Mouse (Mus musculus) 3T3-L1 (cell line): ENCODE results near the gene Hbb-bs.
A peak's percentile ranks its signal among the peaks of the same experiment; 100 is the strongest.
"Not testable (repeated sequence)": the region's sequence is repeated elsewhere in the genome, so short reads cannot be mapped to it uniquely, and the experiment has no call there.

Source experiments
- DNase-seq: peaks from one replicate; pipeline ENCODE4 v3.0.0-alpha.2; 2015; ENCODE audit warnings: low read depth, low spot score

The Hbb-bs gene

DNA sequence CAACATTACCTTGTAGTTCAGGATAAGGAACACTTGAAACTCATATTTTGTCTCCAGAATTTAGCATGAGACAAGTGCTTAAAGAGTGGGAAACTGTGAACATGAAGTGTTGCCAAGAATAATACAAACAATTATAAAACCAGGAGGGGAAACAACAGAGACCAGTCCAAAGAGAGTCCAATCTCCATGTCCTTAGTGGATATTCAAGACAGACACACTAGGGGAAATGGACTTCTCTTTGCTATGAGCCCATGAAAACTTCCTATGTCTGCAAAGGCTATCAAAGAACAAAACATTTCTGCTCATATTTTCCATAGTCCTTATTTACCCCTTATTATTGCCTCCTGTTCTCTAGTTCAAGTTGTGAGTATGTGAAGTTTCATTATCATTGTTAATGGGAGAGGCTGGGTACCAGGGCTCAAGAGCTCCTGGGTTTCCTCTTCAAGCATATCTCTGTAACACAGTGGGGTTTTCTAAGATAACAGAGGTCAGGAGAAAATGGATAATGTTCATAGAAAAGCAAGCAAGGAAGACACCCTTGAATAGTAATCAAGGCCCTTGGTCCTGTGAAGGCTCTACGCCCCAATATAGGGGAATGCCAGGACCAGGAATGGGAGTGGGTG, 16.6 kb downstream of the Hbb-bs start:
- DNase-seq = no peak

DNA sequence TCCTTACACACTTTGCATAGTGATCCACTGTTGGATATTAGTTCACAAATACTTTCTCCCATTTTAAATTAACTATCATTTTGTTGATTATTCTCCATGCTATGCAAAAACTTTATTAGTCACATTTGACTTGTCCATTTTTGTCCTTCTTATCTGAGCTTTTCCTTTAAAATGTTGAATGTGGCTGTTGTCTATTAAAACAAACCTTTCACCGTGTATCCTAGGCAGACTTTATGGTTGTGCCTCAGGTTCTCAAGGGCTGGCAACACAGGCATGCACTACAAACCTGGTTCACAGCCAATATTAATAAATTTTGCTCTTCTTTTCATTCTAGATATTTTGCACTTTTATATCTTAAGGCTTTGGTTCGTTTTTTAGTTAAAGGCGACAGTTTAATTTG, 17.1 kb downstream of the Hbb-bs start:
- no peak for DNase-seq

DNA sequence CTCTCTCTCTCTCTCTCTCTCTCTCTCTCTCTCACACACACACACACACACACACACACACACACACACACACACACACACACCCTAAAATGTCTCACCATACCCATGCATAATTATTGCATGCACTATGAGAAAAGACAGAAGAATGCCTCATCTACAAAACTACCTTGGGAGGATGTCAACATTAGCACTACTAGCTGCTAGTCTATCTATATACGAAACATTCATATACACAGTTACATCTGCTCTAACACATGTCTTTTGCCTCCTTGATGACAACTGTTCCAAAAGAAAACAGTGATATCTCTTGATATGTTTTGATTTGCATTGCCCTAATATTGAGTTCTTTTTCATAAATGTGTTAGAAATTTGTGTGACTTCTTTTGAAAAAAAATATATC, 17.6 kb downstream of the Hbb-bs start:
- DNase-seq = no peak

DNA sequence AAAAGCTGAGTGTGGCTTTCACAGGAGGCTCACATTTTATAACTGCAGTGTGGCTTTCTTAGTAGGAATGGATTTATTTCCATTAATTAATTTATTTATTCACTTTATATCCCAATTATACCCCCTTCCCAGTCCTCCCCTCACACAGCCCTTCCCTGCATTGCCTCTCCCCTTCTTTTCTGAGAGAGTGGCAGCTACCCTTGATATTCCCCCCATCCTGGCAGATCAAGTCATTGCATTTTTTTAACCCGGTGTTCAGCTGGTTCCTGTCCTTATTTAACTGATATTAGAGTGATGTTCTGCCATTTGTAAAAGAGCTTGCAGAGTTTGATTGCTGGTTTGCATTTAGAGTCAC, 18.1 kb downstream of the Hbb-bs start:
- DNase-seq = no peak

DNA sequence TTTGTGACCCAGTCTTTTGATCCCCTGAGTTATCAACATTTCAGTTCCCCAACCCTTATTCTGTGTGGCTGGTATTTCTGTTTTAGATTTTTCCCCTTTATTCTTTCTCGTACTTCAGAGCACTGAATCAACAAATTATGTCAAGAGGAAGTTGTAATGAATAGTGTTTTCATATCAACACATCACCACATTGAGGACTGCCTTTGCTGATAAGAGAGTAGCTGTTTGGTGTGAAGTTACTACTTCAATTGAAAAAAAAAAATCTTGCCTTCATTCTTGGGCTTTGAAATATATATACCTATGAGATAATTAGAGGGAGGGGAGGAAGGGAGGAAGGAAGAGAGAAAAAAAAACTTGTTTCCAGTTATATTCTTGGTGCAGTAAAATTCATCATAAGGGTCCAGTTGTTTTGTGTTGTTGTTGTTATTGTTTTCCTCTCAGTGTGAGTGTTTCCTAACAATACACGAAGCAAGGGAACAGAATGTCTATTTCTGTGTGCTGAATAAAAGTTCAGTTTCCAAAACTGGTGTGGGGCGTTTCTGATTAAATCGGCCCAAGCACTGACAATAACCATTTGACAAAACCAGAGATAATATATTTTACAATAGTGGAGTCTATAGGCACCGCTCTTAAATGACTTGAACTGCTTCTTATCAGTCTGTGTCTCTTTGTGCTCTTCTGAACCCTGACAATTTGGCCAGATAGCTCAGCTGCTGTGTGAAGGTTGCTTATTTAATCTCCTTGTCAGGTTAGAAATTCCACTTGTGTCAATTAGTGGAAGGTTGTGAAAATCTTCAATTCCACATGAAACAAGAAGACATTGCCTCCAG, 18.7 kb downstream of the Hbb-bs start:
- no peak for DNase-seq

DNA sequence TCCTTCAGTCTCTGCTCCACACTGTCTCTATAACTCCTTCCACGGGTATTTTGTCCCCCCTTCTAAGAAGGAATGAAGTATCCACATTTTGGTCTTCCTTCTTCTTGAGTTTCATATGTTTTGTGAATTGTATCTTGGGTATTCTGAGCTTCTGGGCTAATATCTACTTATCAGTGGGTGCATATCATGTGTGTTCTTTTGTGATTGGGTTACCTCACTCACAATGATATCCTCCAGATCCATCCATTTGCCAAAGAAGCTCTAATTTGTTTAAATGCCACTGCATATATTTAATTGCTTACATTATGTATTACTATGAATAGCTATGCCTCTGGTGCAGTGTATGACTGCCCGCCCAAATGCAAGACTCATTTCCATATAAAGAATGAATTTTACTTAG, 19.8 kb downstream of the Hbb-bs start:
- DNase-seq = not testable (repeated sequence)

DNA sequence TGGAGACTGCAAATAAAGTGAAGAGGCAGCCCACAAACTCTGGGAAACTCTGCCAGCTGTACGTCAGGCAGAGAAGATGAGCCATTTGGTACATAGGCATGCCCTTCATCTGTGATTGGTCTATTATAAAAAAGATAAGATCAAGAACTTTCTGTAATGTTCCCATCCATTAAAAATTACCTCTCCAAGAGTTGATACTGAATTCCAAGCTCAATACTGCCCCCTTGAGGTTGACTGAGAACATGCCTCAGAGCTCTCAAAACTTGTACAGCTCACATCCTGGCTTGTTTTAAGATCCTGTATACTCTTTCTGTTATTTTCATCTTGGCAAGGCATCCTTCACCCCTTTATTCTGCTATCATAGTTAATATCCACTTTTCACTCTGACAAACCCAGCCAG, 21.0 kb downstream of the Hbb-bs start:
- peak; percentile 35 for DNase-seq

DNA sequence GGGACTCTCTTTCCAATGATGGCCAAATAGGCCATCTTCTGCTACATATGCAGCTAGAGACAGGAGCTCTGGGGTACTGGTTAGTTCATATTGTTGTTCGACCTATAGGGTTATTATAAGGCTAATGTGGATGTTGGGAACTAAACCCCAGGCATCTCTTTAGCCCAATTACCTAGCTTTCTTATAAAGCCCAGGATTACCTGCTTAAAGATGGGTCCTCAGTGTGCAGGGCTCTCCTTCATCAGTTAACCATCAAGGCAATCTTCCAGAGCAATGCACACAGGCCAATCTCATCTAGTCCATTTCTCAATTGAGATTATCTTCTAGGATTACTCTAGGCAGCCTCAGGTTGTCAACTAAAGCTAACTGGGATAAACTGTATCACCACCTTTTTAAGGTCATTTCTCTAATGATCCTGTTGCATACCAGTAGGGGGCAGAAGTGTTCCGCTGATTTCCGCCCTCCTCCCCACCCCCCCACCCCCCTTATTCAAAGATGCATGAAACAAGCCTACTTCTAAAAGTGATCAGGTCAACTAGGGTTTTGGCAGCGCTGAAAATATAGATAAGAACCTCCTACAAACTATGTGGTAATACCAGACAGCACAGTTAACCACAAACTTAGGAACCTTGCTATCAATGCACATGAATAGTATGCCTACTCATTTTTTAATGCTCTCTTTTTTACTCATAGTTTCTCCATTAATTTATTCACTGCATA, 35.1 kb downstream of the Hbb-bs start:
- DNase-seq = peak; percentile 1

DNA sequence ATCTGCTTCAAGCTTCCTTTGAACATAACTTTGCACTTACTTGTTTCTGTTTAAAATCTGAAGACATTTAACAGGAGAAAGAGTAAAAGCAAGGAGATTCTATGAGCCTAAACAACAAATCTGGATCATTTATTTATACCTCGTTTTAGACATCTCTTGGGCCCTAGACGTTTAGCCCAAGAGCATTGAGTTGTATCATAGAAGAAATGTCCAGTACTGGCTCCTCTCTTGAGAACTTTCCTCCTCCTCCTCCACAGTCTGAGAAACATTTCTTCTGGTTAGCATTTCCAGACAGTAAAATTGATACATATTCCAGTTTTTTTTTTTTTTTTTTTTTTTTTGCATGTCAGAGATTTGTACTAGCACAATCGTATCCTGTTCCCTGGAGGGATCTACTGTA, 36.2 kb downstream of the Hbb-bs start, which contains the start of gene Olfr67:
Gene Olfr67 (minus strand): TSS at position 101 of the 400 bp plus-strand sequence.
- DNase-seq = no peak

DNA sequence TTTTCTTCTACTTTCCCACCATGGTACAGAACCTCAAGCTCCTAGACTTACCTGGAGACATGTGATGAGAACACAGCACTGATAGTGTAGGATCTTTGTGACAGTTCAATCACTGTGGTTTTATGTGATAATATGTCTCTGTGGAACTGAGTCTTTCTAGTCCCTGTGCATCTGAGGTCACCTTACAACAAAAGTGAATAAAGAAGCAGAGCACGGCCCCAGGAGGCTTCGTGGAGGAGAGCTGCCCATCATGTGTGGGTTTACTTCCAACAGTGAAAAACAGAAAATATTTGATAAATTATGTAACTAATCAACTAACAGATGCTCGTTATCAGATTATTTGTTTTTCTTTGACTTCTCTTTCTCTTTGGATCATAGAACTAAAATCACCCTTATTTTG, 48.3 kb downstream of the Hbb-bs start, which contains the start of gene Olfr68:
Gene Olfr68 (minus strand): TSS at position 101 of the 400 bp plus-strand sequence.
- DNase-seq = no peak

DNA sequence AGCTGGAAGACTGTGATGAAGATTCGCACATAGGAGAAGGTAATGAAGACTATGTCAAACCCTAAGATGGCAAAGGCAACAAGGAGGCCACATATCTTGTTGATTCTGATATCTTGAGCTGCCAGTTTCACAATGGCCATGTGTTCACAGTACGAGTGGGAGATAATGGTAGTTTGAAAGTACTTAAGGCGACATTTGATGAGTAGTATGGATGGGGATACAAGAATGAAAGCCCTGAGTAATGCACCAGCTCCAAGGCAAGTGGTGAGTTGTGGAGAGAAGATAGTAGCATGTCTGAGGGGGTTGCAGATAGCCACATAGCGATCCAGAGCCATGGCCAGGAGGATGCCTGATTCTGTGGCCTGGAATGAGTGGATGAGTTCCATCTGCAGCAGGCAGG, 50.2 kb downstream of the Hbb-bs start:
- not testable (repeated sequence) for DNase-seq
